Mouse (Mus musculus) T-cell, adult 2 months (primary cell): ENCODE measurements at regions not wholly inside any gene's neighbourhood (a gene's known extent, or its start where the extent isn't known, plus 50 kb on each side); places are given as distances from the start of the nearest gene placed in this dataset.
A peak's percentile ranks its signal among the peaks of the same experiment; 100 is the strongest.

Experiments used
- DNase-seq: peaks from one replicate; pipeline ENCODE4 v3.0.0; 2022; ENCODE audit warnings: low spot score

- peak; percentile 37 for DNase-seq
These were observed 211.8 kb upstream of the Eef2kmt start for GRCm38 (mm10) chr16:5467587-5467986.

- no peak for DNase-seq
These were observed 211.0 kb upstream of the Eef2kmt start for GRCm38 (mm10) chr16:5466760-5467159.

GRCm38 (mm10) chr16:5455352-5455965, 199.7 kb upstream of the Eef2kmt start:
- DNase-seq, result no peak

- peak; percentile 53 for DNase-seq
These were observed 198.5 kb upstream of the Eef2kmt start for GRCm38 (mm10) chr16:5454243-5454642.

GRCm38 (mm10) chr16:5452971-5453370, 197.2 kb upstream of the Eef2kmt start:
- DNase-seq, result peak; percentile 56

- peak; percentile 70 for DNase-seq
These were observed 190.0 kb upstream of the Eef2kmt start for GRCm38 (mm10) chr16:5445776-5446175.

GRCm38 (mm10) chr16:5444785-5445184, 189.0 kb upstream of the Eef2kmt start:
- DNase-seq, result no peak

GRCm38 (mm10) chr16:5439717-5440116, 183.9 kb upstream of the Eef2kmt start:
- DNase-seq, result no peak

GRCm38 (mm10) chr16:5438405-5438804, 182.6 kb upstream of the Eef2kmt start:
- peak; percentile 33 for DNase-seq

GRCm38 (mm10) chr16:5431689-5432088, 175.9 kb upstream of the Eef2kmt start:
- no peak for DNase-seq

- no peak for DNase-seq
These were observed 175.3 kb upstream of the Eef2kmt start for GRCm38 (mm10) chr16:5431111-5431510.

- no peak for DNase-seq
These were observed 173.7 kb upstream of the Eef2kmt start for GRCm38 (mm10) chr16:5429466-5429865.

GRCm38 (mm10) chr16:5425908-5426307, 170.1 kb upstream of the Eef2kmt start:
- no peak for DNase-seq

- DNase-seq, result no peak
These were observed 166.3 kb upstream of the Eef2kmt start for GRCm38 (mm10) chr16:5422041-5422440.

GRCm38 (mm10) chr16:5421591-5421990, 165.8 kb upstream of the Eef2kmt start:
- DNase-seq, result no peak

- DNase-seq, result no peak
These were observed 163.7 kb upstream of the Eef2kmt start for GRCm38 (mm10) chr16:5419467-5419866.

GRCm38 (mm10) chr16:5418462-5419197, 162.8 kb upstream of the Eef2kmt start:
- DNase-seq, result no peak

- DNase-seq, result peak; percentile 13
These were observed 159.5 kb upstream of the Eef2kmt start for GRCm38 (mm10) chr16:5415310-5415709.

- no peak for DNase-seq
These were observed 156.1 kb upstream of the Eef2kmt start for GRCm38 (mm10) chr16:5411819-5412385.

GRCm38 (mm10) chr16:5406711-5407110, 150.9 kb upstream of the Eef2kmt start:
- peak; percentile 29 for DNase-seq

GRCm38 (mm10) chr16:5393336-5393735, 137.6 kb upstream of the Eef2kmt start:
- DNase-seq, result no peak

GRCm38 (mm10) chr16:5382930-5383329, 127.1 kb upstream of the Eef2kmt start:
- no peak for DNase-seq

GRCm38 (mm10) chr16:5382228-5382884, 126.6 kb upstream of the Eef2kmt start:
- no peak for DNase-seq
